Mouse (Mus musculus) adrenal gland, postnatal 25 days (tissue): Measurements from ENCODE around the gene Vmn1r63. TPM values are rescaled to one million over a fixed set of nuclear protein-coding genes. Genes with fewer than 3 reads are reported as not detected.
"Not testable (repeated sequence)": the region's sequence is repeated elsewhere in the genome, so short reads cannot be mapped to it uniquely, and the experiment has no call there.

Source experiments
- DNase-seq: peaks from one replicate; pipeline ENCODE4 v3.0.0; 2021; ENCODE audit warnings: mixed read lengths
- long read RNA-seq: library from polyadenylated mRNA; stranded (forward); transcript quantifications from one replicate; pipeline ENCODE4 v2.0.0, GENCODE M21; 2021
- total RNA-seq: library from RNA; stranded (reverse); gene quantifications from 2 replicates; pipeline ENCODE4 v1.2.3, GENCODE M21; 2021

The Vmn1r63 gene
- total RNA-seq, result not detected in 2 replicates
- long read RNA-seq, result 0 reads

DNA sequence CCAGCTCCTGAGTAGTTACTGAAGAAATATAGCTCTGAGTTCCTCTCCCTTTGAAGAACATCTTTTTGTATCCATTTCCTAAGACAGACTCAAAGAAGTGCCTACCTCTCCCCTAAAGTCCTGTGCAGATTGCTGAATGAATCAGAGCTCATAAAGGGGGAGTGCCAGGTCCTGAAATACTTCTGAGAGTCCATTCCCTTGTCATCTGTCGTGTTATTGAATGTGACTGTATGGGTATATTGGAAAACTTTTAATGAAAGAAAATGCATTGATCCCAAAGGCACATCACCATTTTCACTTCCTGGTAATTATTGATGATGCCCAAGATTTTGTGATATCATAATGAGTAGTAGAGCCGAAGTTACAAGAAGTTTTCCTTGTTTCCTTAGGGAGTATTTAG lies at the start of gene Vmn1r63:
Vmn1r63 (minus strand) TSS at position 101 of the 400 bp plus-strand sequence.
- DNase-seq, result not testable (repeated sequence)

Other genes with a start within 250 kb of the Vmn1r63 start
- not detected in 2 replicates for gene Vmn1r61, start 192.2 kb downstream of the Vmn1r63 start, total RNA-seq
- not detected in 2 replicates for gene Vmn1r62, start 131.8 kb downstream of the Vmn1r63 start, total RNA-seq
- not detected in 2 replicates for gene Vmn1r64, start 79.1 kb upstream of the Vmn1r63 start, total RNA-seq
- not detected in 2 replicates for gene Vmn1r65, start 205.6 kb upstream of the Vmn1r63 start, total RNA-seq
- gene Nlrp4c, start 239.7 kb upstream of the Vmn1r63 start, total RNA-seq, result not detected in 2 replicates